26 mouse cellular contexts compared by ENCODE assay signal in the genomic region with DNA sequence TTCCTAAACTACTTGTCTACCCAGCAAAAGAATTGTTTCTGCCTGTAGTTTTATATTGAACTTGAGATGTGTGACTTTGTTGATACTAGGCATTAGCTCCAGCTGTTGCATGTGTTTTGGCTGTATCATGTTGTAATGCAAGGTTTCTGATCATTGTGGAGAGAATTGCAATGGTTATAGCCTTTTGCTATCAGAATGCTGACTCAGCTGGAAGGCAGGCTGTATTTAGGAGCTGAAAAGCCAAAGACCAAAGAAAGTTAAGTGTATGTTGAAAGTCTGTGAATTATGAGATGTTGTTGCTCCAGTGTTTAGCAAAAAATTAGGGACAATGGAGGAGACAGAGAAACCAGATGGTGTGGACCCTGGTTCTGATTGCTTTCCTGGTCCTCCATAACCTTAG.
"Had no signal": no experiment of that assay in that cellular context is flagged by ENCODE, and none has a peak within 500 bp of the region (broad histone marks: within the 10 kb centered on the region; RNA-seq: fewer than 3 reads in every experiment).

No protein-coding gene starts in this region.

- DNase-seq: cerebellum, adult 9-10 months; cerebellum, adult 9-11 months; cerebellum, postnatal 10 days; cerebellum, postnatal 14 days; cerebellum, postnatal 25 days; cerebellum, postnatal 36 days; embryo, embryonic 11 days; forebrain, postnatal 0 days; gastrocnemius, adult 2 months; gastrocnemius, postnatal 10 days; gastrocnemius, postnatal 14 days; gastrocnemius, postnatal 25 days; gastrocnemius, postnatal 36 days; heart, adult 11 months; heart, adult 18-20 months; heart, adult 2 months had no signal

- H3K4me1 ChIP-seq: embryonic facial prominence, embryonic 10.5 days; embryonic facial prominence, embryonic 12.5 days; embryonic facial prominence, embryonic 13.5 days; embryonic facial prominence, embryonic 15.5 days; forebrain, embryonic 10.5 days; forebrain, embryonic 12.5 days; forebrain, embryonic 13.5 days; forebrain, embryonic 15.5 days; heart, embryonic 10.5 days had no signal

- H3K27ac ChIP-seq: embryonic facial prominence, embryonic 10.5 days; embryonic facial prominence, embryonic 12.5 days; embryonic facial prominence, embryonic 13.5 days; embryonic facial prominence, embryonic 15.5 days; forebrain, embryonic 10.5 days; forebrain, embryonic 12.5 days; forebrain, embryonic 13.5 days; forebrain, embryonic 15.5 days; gastrocnemius, adult 2 months; heart, adult 2 months; heart, embryonic 10.5 days had no signal

- H3K36me3 ChIP-seq: embryonic facial prominence, embryonic 10.5 days; embryonic facial prominence, embryonic 12.5 days; embryonic facial prominence, embryonic 13.5 days; embryonic facial prominence, embryonic 15.5 days; forebrain, embryonic 10.5 days; forebrain, embryonic 12.5 days; forebrain, embryonic 15.5 days; heart, embryonic 10.5 days had no signal

- H3K9me3 ChIP-seq: embryonic facial prominence, embryonic 10.5 days; embryonic facial prominence, embryonic 12.5 days; embryonic facial prominence, embryonic 13.5 days; embryonic facial prominence, embryonic 15.5 days; forebrain, embryonic 10.5 days; forebrain, embryonic 12.5 days; forebrain, embryonic 13.5 days; forebrain, embryonic 15.5 days; heart, embryonic 10.5 days had no signal

- H3K9ac ChIP-seq: embryonic facial prominence, embryonic 12.5 days; embryonic facial prominence, embryonic 13.5 days; embryonic facial prominence, embryonic 15.5 days; forebrain, embryonic 12.5 days; forebrain, embryonic 13.5 days; forebrain, embryonic 15.5 days; forebrain, postnatal 0 days had no signal

- H3K4me3 ChIP-seq: embryonic facial prominence, embryonic 10.5 days; embryonic facial prominence, embryonic 12.5 days; embryonic facial prominence, embryonic 13.5 days; embryonic facial prominence, embryonic 15.5 days; erythroblast, embryonic 14.5 days; forebrain, embryonic 10.5 days; forebrain, embryonic 12.5 days; forebrain, embryonic 13.5 days; forebrain, embryonic 15.5 days; gastrocnemius, adult 2 months; heart, adult 2 months; heart, embryonic 10.5 days had no signal

- H3K27me3 ChIP-seq: embryonic facial prominence, embryonic 12.5 days; embryonic facial prominence, embryonic 13.5 days; embryonic facial prominence, embryonic 15.5 days; forebrain, embryonic 12.5 days; forebrain, embryonic 13.5 days; forebrain, embryonic 15.5 days had no signal
